Mouse (Mus musculus) liver, postnatal 0 days (tissue): ENCODE data around the gene Ube2d2b.

ENCODE experiments used
- CTCF ChIP-seq: sonication (generic); IDR thresholded peaks from 2 replicates; pipeline ENCODE4 v1.5.1; 2016; ENCODE audit warnings: antibody characterized with exemption, low read depth
- EP300 ChIP-seq: IDR thresholded peaks from 2 replicates; pipeline ENCODE4 v1.6.1; 2016; ENCODE audit warnings: antibody characterized with exemption, low read depth, mild to moderate bottlenecking

DNA sequence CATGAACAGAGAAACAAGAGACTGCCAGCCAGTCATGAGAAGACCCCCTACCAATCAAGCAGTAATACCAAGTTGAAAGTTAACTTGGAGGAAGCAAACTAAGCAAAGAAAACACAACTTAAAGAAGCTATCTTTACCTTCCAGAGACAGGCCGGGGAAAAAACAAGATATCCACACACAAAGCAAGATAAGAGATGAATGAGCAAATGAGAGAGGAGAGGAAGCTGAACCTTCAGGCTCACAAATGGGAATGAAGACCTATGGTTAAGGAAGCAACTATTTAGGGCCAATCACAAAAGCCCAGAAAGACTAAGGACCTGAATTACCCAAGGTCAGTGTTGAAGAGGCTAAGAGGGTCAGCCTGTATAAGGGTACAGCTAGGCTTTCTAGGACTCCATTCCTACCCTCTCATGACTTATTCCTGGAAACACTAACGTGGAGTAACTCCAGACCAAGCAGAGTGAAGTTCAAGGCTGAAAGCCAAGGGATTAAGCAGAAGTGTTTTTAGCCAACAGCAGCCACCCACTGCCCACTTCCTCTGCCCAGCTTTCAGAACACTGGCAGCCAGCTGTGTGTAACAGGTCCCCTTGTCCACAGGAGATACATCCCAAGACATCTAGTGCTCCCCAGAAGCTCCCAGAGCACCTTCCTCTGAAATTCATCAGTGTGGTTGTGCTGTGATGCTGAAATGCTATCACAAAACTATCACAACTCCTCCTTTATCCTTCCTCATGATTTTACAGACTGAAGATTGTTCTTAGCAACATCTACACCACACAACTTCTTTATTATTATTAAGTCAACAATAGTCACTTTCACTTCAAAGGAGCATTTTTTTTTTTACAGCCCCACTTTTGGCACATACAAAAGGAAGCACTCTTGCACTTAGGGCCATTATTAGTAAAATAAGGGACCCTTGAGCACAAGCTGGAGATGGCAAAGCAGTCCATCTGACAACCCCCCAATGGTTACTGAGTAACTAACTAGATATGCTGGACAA, 36.5 kb downstream of the Ube2d2b start:
- no peak for TF ChIP-seq CTCF
- TF ChIP-seq EP300: peak; percentile 74
